Mouse (Mus musculus): Measurements from ENCODE around the gene Hagh. TPM values are rescaled to one million over a fixed set of nuclear protein-coding genes. Genes with fewer than 3 reads are reported as not detected.
A peak's percentile ranks its signal among the peaks of the same experiment; 100 is the strongest.

Gene Hagh
- total and polyA plus RNA-seq, 2 experiments, result 855 to 900 TPM

DNA sequence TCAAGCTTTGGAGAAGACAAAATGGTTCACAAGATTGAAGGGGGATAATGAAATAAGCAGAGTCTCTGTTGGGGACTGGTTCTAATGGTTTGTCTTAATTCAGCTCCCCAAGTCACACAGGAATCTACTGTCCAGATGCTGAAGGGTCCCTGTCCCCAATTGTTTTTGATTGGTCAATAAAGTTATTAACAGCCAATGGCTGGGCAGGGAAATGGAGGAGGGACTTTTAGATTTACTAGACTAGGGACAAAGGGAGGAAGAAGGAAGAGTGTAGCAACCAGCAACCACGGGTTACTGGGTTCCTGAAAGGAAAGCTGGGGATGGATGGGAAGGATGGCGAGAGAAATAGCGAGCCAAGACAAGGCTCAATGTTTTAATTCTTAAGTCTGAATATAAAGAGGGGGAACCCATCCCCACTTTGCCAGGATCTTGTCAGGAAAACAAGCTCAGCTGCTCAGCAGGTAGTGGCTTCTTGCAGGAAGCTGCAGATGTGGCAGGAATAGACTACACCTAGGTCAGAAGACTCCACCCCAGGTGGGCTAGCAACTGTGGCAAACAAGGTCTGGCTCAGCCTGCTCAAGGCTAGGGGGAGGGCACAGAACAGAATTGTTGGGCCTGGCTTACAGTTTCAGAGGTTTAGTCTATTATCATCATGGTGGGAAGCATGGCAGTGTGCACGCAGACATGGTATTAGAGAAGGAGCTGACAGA, 33.9 kb downstream of the Hagh start:
- WGBS, result 84% methylated on average over 4 of the region's 4 CpGs
- Histone ChIP-seq H3K36me3 (ENCODE audit: control insufficient read depth, insufficient read depth, low read length) (no peaks in the 10 kb centered on the region), H3K9ac (ENCODE audit: low read depth, low read length) (no peak overlapping the region), H3K4me1 (ENCODE audit: control insufficient read depth, insufficient read depth, low read length) (peaks cover 24% of the 10 kb centered on the region), H3K79me2 (ENCODE audit: control insufficient read depth, insufficient read depth, low read length) (peaks cover under 1% of the 10 kb centered on the region; the same call in 1 of the 2 replicates), H3K27me3 (ENCODE audit: control insufficient read depth, insufficient read depth, low read length) (no peaks in the 10 kb centered on the region), H3K4me3 (ENCODE audit: insufficient read depth, low read depth, low read length) (no peak overlapping the region), H3K27ac (replicated peaks; ENCODE audit: insufficient read depth, low read depth, low read length) (no peak overlapping the region)
- DNase-seq (ENCODE audit: extremely low read depth, low read depth, low spot score), result no peak
- TF ChIP-seq POLR2A (IDR thresholded peaks at IDR 0.05; ENCODE audit: extremely low read depth, insufficient read depth, low read length), result no peak

DNA sequence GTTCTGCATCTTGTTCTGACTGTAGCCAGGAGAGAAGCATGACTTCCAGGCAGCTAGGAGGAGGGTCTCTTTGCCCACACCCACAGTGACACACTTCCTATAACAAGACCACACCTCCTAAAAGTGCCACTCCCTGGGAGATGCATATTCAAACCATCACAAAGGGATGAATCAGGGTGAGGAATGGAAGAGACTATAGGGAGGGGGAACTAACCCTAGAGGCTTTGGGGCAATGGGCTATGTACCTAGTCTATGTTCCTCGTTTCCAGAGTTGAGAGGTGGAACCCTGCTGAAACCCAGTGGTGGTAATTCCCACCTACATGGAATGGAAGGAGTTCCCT, 34.4 kb downstream of the Hagh start:
- H3K79me2 ChIP-seq (ENCODE audit: control insufficient read depth, insufficient read depth, low read length), result peaks cover 6% of the 10 kb centered on the region
- H3K36me3 ChIP-seq (ENCODE audit: control insufficient read depth, insufficient read depth, low read length), result no peaks in the 10 kb centered on the region
- H3K4me1 ChIP-seq (ENCODE audit: control insufficient read depth, insufficient read depth, low read length), result peaks cover 22% of the 10 kb centered on the region
- H3K9ac ChIP-seq (ENCODE audit: low read depth, low read length), result no peak overlapping the region
- no peak overlapping the region for H3K27ac ChIP-seq (replicated peaks; ENCODE audit: insufficient read depth, low read depth, low read length)
- WGBS, result 77% methylated on average over 1 of the region's 1 CpGs
- no peaks in the 10 kb centered on the region for H3K27me3 ChIP-seq (ENCODE audit: control insufficient read depth, insufficient read depth, low read length)
- no peak for DNase-seq (ENCODE audit: extremely low read depth, low read depth, low spot score)
- no peak overlapping the region for H3K4me3 ChIP-seq (ENCODE audit: insufficient read depth, low read depth, low read length)
- no peak for TF ChIP-seq CTCF (IDR thresholded peaks at IDR 0.05; ENCODE audit: low read depth, low read length)
- TF ChIP-seq POLR2A (IDR thresholded peaks at IDR 0.05; ENCODE audit: extremely low read depth, insufficient read depth, low read length), result no peak

DNA sequence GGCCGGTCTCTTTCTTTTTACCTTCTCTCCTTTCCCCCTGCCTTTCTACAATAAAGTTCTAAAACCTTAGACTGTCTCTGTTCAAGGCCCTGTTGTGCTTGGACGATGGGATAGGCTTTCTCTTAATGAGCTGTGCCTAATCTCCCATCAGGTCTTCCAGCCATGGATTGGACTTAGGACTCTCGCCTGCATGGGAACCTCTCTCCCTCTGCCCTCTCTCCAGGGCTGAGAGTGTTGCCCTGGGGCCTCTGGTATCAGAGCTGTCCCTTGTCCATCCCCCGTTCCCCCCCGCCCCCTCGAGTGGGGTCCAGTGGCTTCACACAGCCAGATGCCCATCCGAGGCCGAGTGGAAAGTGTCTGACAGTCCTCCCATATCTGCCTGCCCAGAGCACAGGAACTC, 35.0 kb downstream of the Hagh start:
- Histone ChIP-seq H3K9ac (ENCODE audit: low read depth, low read length) (no peak overlapping the region), H3K27me3 (ENCODE audit: control insufficient read depth, insufficient read depth, low read length) (no peaks in the 10 kb centered on the region), H3K27ac (replicated peaks; ENCODE audit: insufficient read depth, low read depth, low read length) (no peak overlapping the region), H3K4me1 (ENCODE audit: control insufficient read depth, insufficient read depth, low read length) (peaks cover 24% of the 10 kb centered on the region), H3K79me2 (ENCODE audit: control insufficient read depth, insufficient read depth, low read length) (peaks cover 12% of the 10 kb centered on the region), H3K4me3 (ENCODE audit: insufficient read depth, low read depth, low read length) (no peak overlapping the region), H3K36me3 (ENCODE audit: control insufficient read depth, insufficient read depth, low read length) (no peaks in the 10 kb centered on the region)
- WGBS, result 53% methylated on average over 8 of the region's 8 CpGs
- TF ChIP-seq POLR2A (IDR thresholded peaks at IDR 0.05; ENCODE audit: extremely low read depth, insufficient read depth, low read length), result no peak
- no peak for TF ChIP-seq CTCF (IDR thresholded peaks at IDR 0.05; ENCODE audit: low read depth, low read length)
- peak; percentile 62 for DNase-seq (ENCODE audit: extremely low read depth, low read depth, low spot score)

DNA sequence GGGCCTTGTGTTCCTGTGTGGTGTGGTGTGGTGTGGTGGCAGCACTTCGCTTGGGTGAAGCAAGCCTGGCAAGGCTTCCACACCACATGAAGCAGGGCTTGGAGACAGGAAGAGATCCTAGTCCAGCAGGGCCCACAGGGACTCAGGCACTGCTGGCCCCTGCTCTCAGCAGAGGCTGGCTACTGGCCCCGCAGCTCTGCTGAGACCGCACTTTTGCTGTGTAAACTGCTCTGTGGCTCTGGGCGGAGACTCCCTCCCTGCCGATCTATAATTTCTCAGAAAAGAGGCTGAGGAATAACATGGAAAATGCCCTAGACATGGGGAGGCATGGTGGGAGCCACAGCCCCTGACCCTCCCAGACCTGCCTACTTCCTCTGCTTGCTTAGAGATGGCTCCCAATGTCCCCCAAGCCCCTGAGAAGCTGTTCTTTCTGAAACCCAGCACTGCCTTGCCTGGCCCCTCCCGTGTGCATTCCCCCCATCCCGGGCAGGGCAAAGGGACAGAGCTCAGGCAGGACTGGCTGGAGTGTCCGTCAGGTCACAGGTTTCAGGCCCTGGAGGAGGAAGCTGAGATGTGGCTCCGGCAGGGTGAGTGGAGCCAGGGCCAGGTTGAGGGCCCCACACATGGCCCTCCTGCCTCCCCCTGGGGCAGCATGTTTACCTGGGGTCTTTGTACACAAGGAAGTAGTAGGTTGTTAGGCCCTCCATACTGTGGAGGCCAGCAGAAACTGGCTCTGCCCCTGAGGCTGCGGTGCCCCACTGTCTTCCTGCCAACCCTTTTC, 37.6 kb downstream of the Hagh start:
- peaks cover 34% of the 10 kb centered on the region for H3K79me2 ChIP-seq (ENCODE audit: control insufficient read depth, insufficient read depth, low read length)
- WGBS, result 10% methylated on average over 10 of the region's 10 CpGs
- H3K4me1 ChIP-seq (ENCODE audit: control insufficient read depth, insufficient read depth, low read length), result peaks cover 46% of the 10 kb centered on the region
- DNase-seq (ENCODE audit: extremely low read depth, low read depth, low spot score), result peak; percentile 90
- H3K9ac ChIP-seq (ENCODE audit: low read depth, low read length), result peak overlapping the region; percentile 83
- H3K27me3 ChIP-seq (ENCODE audit: control insufficient read depth, insufficient read depth, low read length), result no peaks in the 10 kb centered on the region
- peak overlapping the region; percentile 99 for H3K27ac ChIP-seq (replicated peaks; ENCODE audit: insufficient read depth, low read depth, low read length)
- peak overlapping the region; percentile 74 for H3K4me3 ChIP-seq (ENCODE audit: insufficient read depth, low read depth, low read length)
- peaks cover 2% of the 10 kb centered on the region; the same call in 1 of the 2 replicates for H3K36me3 ChIP-seq (ENCODE audit: control insufficient read depth, insufficient read depth, low read length)
- peak; percentile 62; the same call in 1 of the 2 replicates for TF ChIP-seq POLR2A (IDR thresholded peaks at IDR 0.05; ENCODE audit: extremely low read depth, insufficient read depth, low read length)
- TF ChIP-seq CTCF (IDR thresholded peaks at IDR 0.05; ENCODE audit: low read depth, low read length), result no peak; the same call in 1 of the 2 replicates

DNA sequence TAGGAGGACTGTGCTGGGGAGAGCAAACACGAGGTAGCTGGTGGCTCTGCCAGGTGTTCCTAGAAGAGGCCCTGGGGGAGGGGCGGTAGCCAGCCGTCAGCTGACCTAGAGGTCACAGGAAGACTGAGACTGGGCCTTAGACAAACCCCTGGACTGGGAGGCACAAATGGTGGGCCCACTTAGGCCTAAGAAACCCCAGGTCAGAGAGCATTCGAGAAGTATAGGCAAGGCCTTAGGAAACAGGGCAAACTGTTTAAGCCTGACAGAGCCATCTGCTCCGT, 38.1 kb downstream of the Hagh start:
- Histone ChIP-seq H3K27me3 (ENCODE audit: control insufficient read depth, insufficient read depth, low read length) (no peaks in the 10 kb centered on the region), H3K79me2 (ENCODE audit: control insufficient read depth, insufficient read depth, low read length) (peaks cover 34% of the 10 kb centered on the region), H3K27ac (replicated peaks; ENCODE audit: insufficient read depth, low read depth, low read length) (peak overlapping the region; percentile 91), H3K4me3 (ENCODE audit: insufficient read depth, low read depth, low read length) (peak overlapping the region; percentile 74), H3K36me3 (ENCODE audit: control insufficient read depth, insufficient read depth, low read length) (peaks cover 2% of the 10 kb centered on the region; the same call in 1 of the 2 replicates), H3K9ac (ENCODE audit: low read depth, low read length) (peak overlapping the region; percentile 77), H3K4me1 (ENCODE audit: control insufficient read depth, insufficient read depth, low read length) (peaks cover 47% of the 10 kb centered on the region)
- WGBS, result 12% methylated on average over 5 of the region's 5 CpGs
- TF ChIP-seq CTCF (IDR thresholded peaks at IDR 0.05; ENCODE audit: low read depth, low read length) (no peak), POLR2A (IDR thresholded peaks at IDR 0.05; ENCODE audit: extremely low read depth, insufficient read depth, low read length) (no peak)
- peak; percentile 97 for DNase-seq (ENCODE audit: extremely low read depth, low read depth, low spot score)

DNA sequence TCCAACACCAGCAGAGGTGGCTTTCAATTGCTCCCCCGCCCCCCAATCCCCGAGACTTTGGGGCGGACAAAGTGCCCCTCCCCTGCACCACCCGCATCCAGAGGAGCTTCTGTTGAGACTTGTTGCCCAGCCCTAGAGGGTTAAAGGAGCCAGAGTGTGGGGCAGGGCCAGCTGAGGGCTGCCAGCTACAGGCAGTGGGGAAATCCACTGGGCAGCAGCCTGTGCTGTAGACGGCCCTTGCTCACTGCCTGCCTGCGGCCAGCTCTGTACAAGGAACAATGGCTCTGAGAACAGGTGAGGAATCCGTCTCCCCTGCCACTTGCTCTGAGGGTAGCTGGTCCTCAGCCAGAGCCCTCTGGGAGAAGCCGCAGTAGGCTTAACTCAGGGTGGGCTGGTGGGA, 38.6 kb downstream of the Hagh start:
- Histone ChIP-seq H3K4me1 (ENCODE audit: control insufficient read depth, insufficient read depth, low read length) (peaks cover 47% of the 10 kb centered on the region), H3K27ac (replicated peaks; ENCODE audit: insufficient read depth, low read depth, low read length) (peak overlapping the region; percentile 91), H3K36me3 (ENCODE audit: control insufficient read depth, insufficient read depth, low read length) (peaks cover 2% of the 10 kb centered on the region; the same call in 1 of the 2 replicates), H3K27me3 (ENCODE audit: control insufficient read depth, insufficient read depth, low read length) (no peaks in the 10 kb centered on the region), H3K9ac (ENCODE audit: low read depth, low read length) (peak overlapping the region; percentile 77), H3K79me2 (ENCODE audit: control insufficient read depth, insufficient read depth, low read length) (peaks cover 34% of the 10 kb centered on the region), H3K4me3 (ENCODE audit: insufficient read depth, low read depth, low read length) (peak overlapping the region; percentile 65)
- DNase-seq (ENCODE audit: extremely low read depth, low read depth, low spot score), result peak; percentile 88
- WGBS, result 27% methylated on average over 8 of the region's 8 CpGs
- TF ChIP-seq POLR2A (IDR thresholded peaks at IDR 0.05; ENCODE audit: extremely low read depth, insufficient read depth, low read length), result peak; percentile 84
- no peak for TF ChIP-seq CTCF (IDR thresholded peaks at IDR 0.05; ENCODE audit: low read depth, low read length)

Data from liver, adult 2 months (tissue).